Mouse (Mus musculus): Measurements from ENCODE around the gene Mrfap1. TPM values are rescaled to one million over a fixed set of nuclear protein-coding genes. Genes with fewer than 3 reads are reported as not detected.

Mrfap1 gene
- total and polyA plus RNA-seq, 3 experiments: 211 to 317 (median 312) TPM

DNA sequence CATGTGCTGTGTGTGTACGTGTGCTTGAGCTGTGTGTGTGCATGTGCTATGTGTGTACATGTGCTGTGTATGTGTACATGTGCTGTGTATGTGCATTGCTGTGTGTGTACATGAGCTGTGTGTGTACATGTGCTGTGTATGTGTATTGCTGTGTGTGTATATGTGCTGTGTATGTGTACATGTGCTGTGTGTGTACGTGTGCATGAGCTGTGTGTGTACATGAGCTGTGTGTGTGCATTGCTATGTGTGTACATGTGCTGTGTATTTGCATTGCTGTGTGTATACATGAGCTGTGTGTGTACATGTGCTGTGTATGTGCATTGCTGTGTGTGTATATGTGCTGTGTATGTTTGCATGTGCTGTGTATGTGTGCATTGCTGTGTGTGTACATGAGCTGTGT lies 17.1 kb downstream of the Mrfap1 start:
- in situ Hi-C loops (cut with MboI; ENCODE audit: low pct_ligation_motif_present, low pct_unique_long_range_greater_than_20kb, low sequenced_read_pairs) (no loop called here), dilution Hi-C loops (cut with MboI; ENCODE audit: extremely low pct_ligation_motif_present, extremely low pct_unique_long_range_greater_than_20kb, low sequenced_read_pairs) (no loop called here)
- H3K4me1 ChIP-seq (ENCODE audit: control insufficient read depth in 1 of 2, insufficient read depth in 2 of 2): peaks cover 0 to 7% of the 10 kb centered on the region in 2 experiments; a peak in 2 of 4 replicates
- no peak overlapping the region for H3K4me2 ChIP-seq (ENCODE audit: insufficient read depth, low read depth, poor library complexity, severe bottlenecking)
- H3K36me3 ChIP-seq (replicated peaks in 1 of 2; ENCODE audit: control insufficient read depth in 1 of 2, insufficient read depth in 1 of 2, low read length in 1 of 2): no peaks in the 10 kb centered on the region
- no peak for DNase-seq (ENCODE audit: extremely low read depth)
- H3K9me3 ChIP-seq (replicated peaks; ENCODE audit: low read length): peaks cover 29% of the 10 kb centered on the region
- no peak overlapping the region for H3K9ac ChIP-seq (ENCODE audit: insufficient read depth, low read depth)
- no peak overlapping the region for H3K4me3 ChIP-seq (replicated peaks in 1 of 3; ENCODE audit: low read depth in 2 of 3, low read length in 2 of 3, poor library complexity in 1 of 3)
- H3K27ac ChIP-seq (ENCODE audit: insufficient read depth, low read depth): no peak overlapping the region
- TF ChIP-seq TCF12 (IDR thresholded peaks at IDR 0.05; ENCODE audit: low read depth, low read length) (no peak), ZC3H11A (IDR thresholded peaks at IDR 0.05; ENCODE audit: low read depth, low read length) (no peak), SMC3 (IDR thresholded peaks at IDR 0.05; ENCODE audit: low read depth, low read length) (no peak), RCOR1 (conservative IDR thresholded peaks at IDR 0.05; ENCODE audit: low read depth, low read length) (no peak), NRF1 (IDR thresholded peaks at IDR 0.05; ENCODE audit: low read depth, low read length) (no peak), KAT2A (IDR thresholded peaks at IDR 0.05; ENCODE audit: insufficient replicate concordance, low read length) (no peak), TBP (conservative IDR thresholded peaks at IDR 0.05; ENCODE audit: low read depth, low read length) (no peak)
- no peaks in the 10 kb centered on the region for H3K79me2 ChIP-seq (replicated peaks; ENCODE audit: control insufficient read depth, extremely low read depth, insufficient read depth, poor library complexity, severe bottlenecking)
- H3K27me3 ChIP-seq (replicated peaks): peaks cover 3% of the 10 kb centered on the region

DNA sequence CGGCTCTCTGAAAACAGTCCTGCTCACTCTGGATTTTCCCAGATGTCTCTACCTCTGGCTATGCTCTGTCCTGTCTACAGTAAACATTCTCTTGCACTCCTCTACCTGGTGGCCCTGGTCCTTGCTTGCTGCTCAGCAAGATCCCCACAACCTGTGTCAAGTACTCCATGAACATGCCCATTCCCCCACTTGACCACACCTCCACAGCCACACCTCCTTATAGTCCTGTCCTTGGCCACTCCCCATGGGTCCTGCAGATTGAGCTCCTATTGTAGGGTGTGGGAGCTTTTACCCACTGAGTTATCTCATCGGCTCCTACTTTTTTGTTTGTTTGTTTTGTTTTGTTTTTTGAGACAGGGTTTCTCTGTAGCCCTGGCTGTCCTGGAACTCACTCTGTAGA lies 17.7 kb downstream of the Mrfap1 start:
- in situ Hi-C loops (cut with MboI; ENCODE audit: low pct_ligation_motif_present, low pct_unique_long_range_greater_than_20kb, low sequenced_read_pairs) (no loop called here), dilution Hi-C loops (cut with MboI; ENCODE audit: extremely low pct_ligation_motif_present, extremely low pct_unique_long_range_greater_than_20kb, low sequenced_read_pairs) (no loop called here)
- no peak overlapping the region for H3K4me3 ChIP-seq (replicated peaks in 1 of 3; ENCODE audit: low read depth in 2 of 3, low read length in 2 of 3, poor library complexity in 1 of 3)
- H3K27ac ChIP-seq (ENCODE audit: insufficient read depth, low read depth): no peak overlapping the region
- no peak overlapping the region for H3K9ac ChIP-seq (ENCODE audit: insufficient read depth, low read depth)
- peaks cover 24% of the 10 kb centered on the region for H3K9me3 ChIP-seq (replicated peaks; ENCODE audit: low read length)
- H3K79me2 ChIP-seq (replicated peaks; ENCODE audit: control insufficient read depth, extremely low read depth, insufficient read depth, poor library complexity, severe bottlenecking): no peaks in the 10 kb centered on the region
- peaks cover 1% of the 10 kb centered on the region for H3K27me3 ChIP-seq (replicated peaks)
- H3K36me3 ChIP-seq (replicated peaks in 1 of 2; ENCODE audit: control insufficient read depth in 1 of 2, insufficient read depth in 1 of 2, low read length in 1 of 2): no peaks in the 10 kb centered on the region
- no peak for TF ChIP-seq POLR2AphosphoS2 (IDR thresholded peaks at IDR 0.05; ENCODE audit: low read depth, low read length)
- TF ChIP-seq KAT2A (IDR thresholded peaks at IDR 0.05; ENCODE audit: insufficient replicate concordance, low read length): no peak
- no peak for TF ChIP-seq MAX (IDR thresholded peaks at IDR 0.05; ENCODE audit: low read length)
- TF ChIP-seq HCFC1 (IDR thresholded peaks at IDR 0.05; ENCODE audit: low read depth, low read length): no peak
- TF ChIP-seq TBP (conservative IDR thresholded peaks at IDR 0.05; ENCODE audit: low read depth, low read length): no peak
- no peak for TF ChIP-seq TCF12 (IDR thresholded peaks at IDR 0.05; ENCODE audit: low read depth, low read length)
- TF ChIP-seq SIN3A (IDR thresholded peaks at IDR 0.05; ENCODE audit: low read length): no peak
- H3K4me2 ChIP-seq (ENCODE audit: insufficient read depth, low read depth, poor library complexity, severe bottlenecking): no peak overlapping the region
- H3K4me1 ChIP-seq (ENCODE audit: control insufficient read depth in 1 of 2, insufficient read depth in 2 of 2): peaks cover 0 to 7% of the 10 kb centered on the region in 2 experiments; a peak in 2 of 4 replicates
- no peak for DNase-seq (ENCODE audit: extremely low read depth)

GRCm38 (mm10) chr5:36777186-36777585 lies 19.4 kb downstream of the Mrfap1 start:
- TF ChIP-seq TBP (conservative IDR thresholded peaks at IDR 0.05; ENCODE audit: low read depth, low read length) (no peak), ZMIZ1 (IDR thresholded peaks at IDR 0.05; ENCODE audit: low read depth, low read length) (no peak), E2F4 (IDR thresholded peaks at IDR 0.05; ENCODE audit: insufficient replicate concordance, low read depth, low read length) (no peak), MYC (IDR thresholded peaks at IDR 0.05; ENCODE audit: low read depth, low read length) (no peak), MAZ (IDR thresholded peaks at IDR 0.05; ENCODE audit: low read depth, low read length) (no peak), TCF12 (IDR thresholded peaks at IDR 0.05; ENCODE audit: low read depth, low read length) (no peak), POLR2A (IDR thresholded peaks at IDR 0.05; ENCODE audit: low read depth, low read length) (no peak), SIN3A (IDR thresholded peaks at IDR 0.05; ENCODE audit: low read length) (no peak)
- no peaks in the 10 kb centered on the region for H3K36me3 ChIP-seq (replicated peaks in 1 of 2; ENCODE audit: control insufficient read depth in 1 of 2, insufficient read depth in 1 of 2, low read length in 1 of 2)
- dilution Hi-C loops (cut with MboI; ENCODE audit: extremely low pct_ligation_motif_present, extremely low pct_unique_long_range_greater_than_20kb, low sequenced_read_pairs) (no loop called here), in situ Hi-C loops (cut with MboI; ENCODE audit: low pct_ligation_motif_present, low pct_unique_long_range_greater_than_20kb, low sequenced_read_pairs) (no loop called here)
- no peak overlapping the region for H3K4me2 ChIP-seq (ENCODE audit: insufficient read depth, low read depth, poor library complexity, severe bottlenecking)
- H3K27ac ChIP-seq (ENCODE audit: insufficient read depth, low read depth): no peak overlapping the region
- no peaks in the 10 kb centered on the region for H3K79me2 ChIP-seq (replicated peaks; ENCODE audit: control insufficient read depth, extremely low read depth, insufficient read depth, poor library complexity, severe bottlenecking)
- DNase-seq (ENCODE audit: extremely low read depth): no peak
- no peak overlapping the region for H3K4me3 ChIP-seq (replicated peaks in 1 of 3; ENCODE audit: low read depth in 2 of 3, low read length in 2 of 3, poor library complexity in 1 of 3)
- peaks cover 0 to 7% of the 10 kb centered on the region in 2 experiments; a peak in 2 of 4 replicates for H3K4me1 ChIP-seq (ENCODE audit: control insufficient read depth in 1 of 2, insufficient read depth in 2 of 2)
- no peak overlapping the region for H3K9ac ChIP-seq (ENCODE audit: insufficient read depth, low read depth)
- H3K27me3 ChIP-seq (replicated peaks): peaks cover 4% of the 10 kb centered on the region
- peaks cover 19% of the 10 kb centered on the region for H3K9me3 ChIP-seq (replicated peaks; ENCODE audit: low read length)

Data from CH12.LX (cell line).